Mouse (Mus musculus) ES-Bruce4 (cell line): ENCODE measurements around the gene Gm813.

Experiments
- CTCF ChIP-seq: IDR thresholded peaks from one replicate; pipeline ENCODE4 v1.8.1; 2011; ENCODE audit warnings: low read depth, low read length
- POLR2A ChIP-seq: IDR thresholded peaks from one replicate; pipeline ENCODE4 v1.8.1; 2011; ENCODE audit warnings: low read length; ENCODE audit not compliant: insufficient read depth

- no peak for TF ChIP-seq POLR2A
- no peak for TF ChIP-seq CTCF
Measured at GRCm38 (mm10) chr16:58603831-58604230, 12.9 kb downstream of the Gm813 start.
